Mouse (Mus musculus): ENCODE data around the gene Dock2.

GRCm38 (mm10) chr11:34375557-34375956 is 408.1 kb downstream of the Dock2 start:
- no peak for TF ChIP-seq CTCF (IDR thresholded peaks at IDR 0.05; ENCODE audit: borderline replicate concordance, control insufficient read depth, extremely low read depth, insufficient read depth, low read length, poor library complexity)
- no peak for TF ChIP-seq POLR2A (IDR thresholded peaks at IDR 0.05; ENCODE audit: control insufficient read depth, extremely low read depth, insufficient read depth, low read length, poor library complexity)
